Mouse (Mus musculus) olfactory bulb, adult 2 months (tissue): ENCODE data around the gene Steap3.

Experiments used
- CTCF ChIP-seq: fragments of 200-500 bp; IDR thresholded peaks from 2 replicates; pipeline ENCODE4 v1.5.1; 2012; ENCODE audit warnings: low read depth, mild to moderate bottlenecking, low read length, moderate library complexity; ENCODE audit not compliant: insufficient read depth
- POLR2A ChIP-seq: fragments of 200-500 bp; IDR thresholded peaks from 2 replicates; pipeline ENCODE4 v1.6.1; 2012; ENCODE audit warnings: mild to moderate bottlenecking, low read depth, low read length, moderate library complexity; ENCODE audit not compliant: insufficient read depth

DNA sequence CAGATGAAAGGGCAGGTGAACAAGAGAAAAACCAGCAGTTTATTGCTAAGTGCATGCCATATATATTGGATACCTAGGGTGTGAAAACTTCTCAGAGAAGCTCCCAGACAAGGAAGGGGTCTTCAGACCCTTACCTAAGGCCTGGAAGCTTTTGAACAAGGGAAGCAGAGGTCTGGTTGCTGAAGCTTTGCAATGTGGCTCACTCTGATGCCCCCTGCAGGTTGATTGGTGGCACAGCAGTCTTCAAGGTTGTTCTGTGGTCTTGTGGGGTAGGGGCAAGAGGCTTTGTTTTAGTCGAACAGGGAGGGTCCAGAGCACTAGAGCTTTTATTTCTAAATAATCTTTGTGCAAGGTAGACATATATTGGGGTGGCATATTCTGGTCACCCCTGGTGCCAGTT, 117.2 kb downstream of the Steap3 start:
- TF ChIP-seq CTCF, result peak; percentile 53; the same call in 1 of the 2 replicates
- no peak for TF ChIP-seq POLR2A
